Mouse (Mus musculus) kidney, postnatal 10 days (tissue): Measurements from ENCODE around the gene Capn7.

Experiments
- DNase-seq: peaks from one replicate; pipeline ENCODE4 v3.0.0; 2021; ENCODE audit warnings: mixed read lengths

Capn7 gene

DNA sequence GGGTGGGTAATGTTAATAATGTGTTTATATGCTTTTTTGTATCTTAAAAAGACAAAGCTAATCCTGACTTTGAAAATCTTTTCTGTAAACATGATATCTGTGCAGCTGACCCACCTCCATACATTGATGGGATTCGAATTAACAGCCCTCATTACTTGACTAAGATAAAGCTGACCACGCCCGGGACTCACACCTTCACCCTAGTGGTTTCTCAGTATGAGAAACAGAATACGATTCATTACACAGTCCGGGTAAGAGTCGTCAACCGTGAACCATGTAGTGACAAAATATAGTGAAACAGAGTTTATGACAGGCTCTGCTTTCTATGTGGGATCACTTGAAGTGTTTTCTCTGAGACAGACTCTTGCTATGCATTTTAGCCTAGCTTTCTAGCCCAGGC is 31.5 kb downstream of the Capn7 start:
- no peak for DNase-seq

DNA sequence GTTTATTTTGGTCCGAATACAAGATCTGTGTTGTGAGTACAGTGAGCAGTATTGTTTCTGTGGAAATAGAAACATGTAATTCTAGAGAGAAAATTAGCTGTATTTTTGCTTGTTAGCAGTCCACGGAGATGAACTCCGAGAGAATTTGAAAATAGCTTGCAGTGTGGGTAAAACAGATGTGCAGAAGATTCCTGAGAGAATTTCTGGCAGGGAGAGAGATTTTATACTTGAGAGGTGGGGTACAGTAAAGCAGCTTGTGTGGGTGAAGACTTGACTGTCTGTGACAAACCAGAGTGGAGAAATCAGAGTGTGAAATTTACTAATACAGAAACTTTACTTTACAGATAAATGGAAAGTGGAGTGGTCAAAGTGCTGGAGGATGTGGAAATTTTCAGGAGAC is 32.9 kb downstream of the Capn7 start:
- no peak for DNase-seq

DNA sequence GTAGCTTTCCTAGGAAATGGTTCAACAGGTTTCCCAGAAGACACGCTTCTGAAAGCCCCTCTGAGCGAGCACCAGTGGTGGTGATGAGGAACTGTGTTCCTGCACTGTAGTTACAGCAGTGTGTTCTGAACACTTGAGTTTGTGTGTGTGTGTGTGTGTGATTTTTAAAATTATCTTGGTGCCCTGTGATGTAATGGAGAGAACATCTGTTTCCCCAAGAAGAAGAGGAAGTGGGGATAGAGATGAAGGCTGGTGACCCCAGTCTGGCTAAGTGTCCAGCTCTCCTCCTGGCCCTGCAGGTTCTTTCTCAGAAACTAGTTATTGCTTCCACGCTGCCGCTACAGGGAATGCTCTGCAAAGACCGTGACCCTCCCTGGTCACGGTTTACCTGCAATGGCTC is 38.0 kb downstream of the Capn7 start:
- DNase-seq: no peak

DNA sequence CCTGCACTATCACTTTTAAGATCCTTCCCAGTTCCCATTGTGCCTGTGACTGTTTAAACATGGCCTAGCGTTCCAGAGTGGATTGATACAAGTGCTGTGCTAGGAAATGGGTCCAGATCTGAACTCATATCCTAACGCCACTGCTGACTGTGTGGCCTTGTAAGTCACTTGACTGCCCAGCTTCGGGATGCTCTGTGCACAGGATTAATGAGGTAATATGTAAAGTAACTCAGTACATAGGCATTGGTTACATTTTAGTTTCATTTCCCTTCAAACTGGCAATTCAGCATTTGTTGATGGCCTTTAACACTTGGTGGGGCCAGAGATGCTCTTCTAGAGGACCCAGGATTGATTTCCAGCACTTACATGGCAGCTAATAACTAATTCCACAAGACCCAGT is 39.9 kb downstream of the Capn7 start:
- DNase-seq: no peak

- DNase-seq: no peak
These were observed 45.8 kb downstream of the Capn7 start for GRCm38 (mm10) chr14:31382276-31382675.

GRCm38 (mm10) chr14:31383470-31384050 is 47.1 kb downstream of the Capn7 start:
- no peak for DNase-seq

DNA sequence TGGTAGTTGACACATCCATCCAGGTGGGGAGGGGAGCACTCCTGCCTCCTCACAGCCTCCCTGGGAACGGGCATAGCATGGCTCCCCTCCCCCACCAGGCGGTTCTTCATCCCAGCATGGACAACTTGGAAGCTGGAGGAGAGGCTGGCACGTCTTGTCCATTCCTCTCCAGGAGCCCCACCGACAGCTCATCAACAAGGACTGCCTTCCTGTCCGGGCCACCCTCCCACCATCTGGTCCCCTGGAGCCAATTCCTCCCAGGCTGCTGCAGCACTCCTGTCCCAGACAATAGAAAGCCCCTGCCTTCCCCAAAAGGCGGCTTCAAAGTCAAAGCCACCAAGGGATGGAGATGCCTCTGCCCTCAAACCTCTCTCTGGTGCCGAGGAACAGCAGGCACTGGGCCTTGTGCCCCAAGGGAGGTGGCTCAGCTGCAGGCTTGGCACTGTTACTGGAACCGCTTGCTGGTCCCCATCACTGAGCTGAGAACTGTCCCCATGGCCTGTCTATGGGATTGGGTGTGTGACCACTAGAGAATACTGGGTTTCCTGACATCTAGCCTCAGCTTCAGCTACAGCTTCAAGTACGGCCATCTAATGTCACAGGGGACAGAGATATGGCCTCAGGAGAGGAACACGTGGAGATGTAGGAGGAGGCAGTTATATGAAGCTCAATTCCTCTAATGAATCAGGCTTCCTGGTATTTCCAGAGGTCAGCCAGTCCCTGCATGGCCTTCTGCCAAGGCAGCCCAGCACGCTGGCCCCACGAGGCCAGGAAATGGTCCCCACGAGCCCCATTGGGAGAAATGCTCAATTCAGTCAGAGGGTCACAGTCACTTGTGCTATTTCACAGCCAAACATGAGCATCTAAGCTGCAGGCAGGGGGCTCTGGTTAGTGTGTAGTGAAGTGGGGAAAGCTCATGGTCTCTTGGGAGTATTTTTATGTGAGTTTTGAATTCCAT is 48.2 kb downstream of the Capn7 start:
- peak; percentile 84 for DNase-seq

DNA sequence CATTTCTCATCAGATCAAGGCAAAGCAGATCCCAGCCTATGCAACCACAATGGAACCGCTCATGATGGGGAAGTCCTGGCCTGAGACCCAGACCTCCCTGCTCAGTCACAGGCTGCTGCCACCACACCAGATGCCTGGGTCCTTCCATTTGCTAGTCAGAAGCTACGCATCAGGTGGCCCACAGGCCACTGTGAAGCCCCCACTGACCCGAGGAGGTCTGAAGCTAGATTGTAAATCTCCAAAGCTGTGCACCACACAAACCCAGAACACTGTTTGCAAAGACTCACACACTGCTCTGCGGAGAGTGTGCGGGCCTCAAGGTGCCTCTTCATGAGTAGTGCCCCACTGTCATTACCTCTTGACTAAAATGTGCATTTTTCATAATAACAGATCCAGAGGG is 49.0 kb downstream of the Capn7 start:
- DNase-seq: no peak

DNA sequence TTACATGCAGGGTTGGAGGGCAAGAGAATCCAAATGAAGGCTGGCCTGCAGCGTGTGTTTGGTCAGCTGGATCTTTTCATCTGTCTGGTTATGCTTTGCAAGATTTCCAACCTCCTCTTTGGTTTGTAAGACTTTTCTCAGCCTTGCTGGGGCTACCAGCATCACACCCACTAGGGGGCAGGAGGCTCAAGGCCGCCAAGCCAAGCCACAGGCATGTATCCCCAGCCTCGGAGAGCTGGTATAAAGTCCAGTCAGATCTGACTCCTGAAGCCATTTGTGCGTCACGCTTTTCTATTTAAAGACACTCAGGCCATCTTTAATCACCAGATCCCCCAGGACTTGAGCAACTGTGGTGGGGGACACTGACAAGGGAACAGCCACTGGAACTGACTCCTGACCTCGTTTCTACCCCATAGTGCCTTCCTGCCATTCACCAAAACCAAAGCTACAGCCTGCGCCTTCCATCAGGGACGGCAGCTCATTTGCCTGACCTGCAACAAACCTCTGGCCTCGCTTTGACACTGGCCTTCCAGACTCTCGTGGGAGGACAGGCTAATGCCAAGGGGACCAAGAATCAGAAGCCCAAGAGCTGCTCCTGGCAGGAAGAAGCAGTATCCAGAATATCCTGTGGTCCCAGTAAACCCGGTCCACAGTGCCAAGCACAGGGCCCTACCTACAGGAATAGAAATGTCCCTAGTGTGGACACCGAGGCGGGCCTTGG is 49.7 kb downstream of the Capn7 start:
- DNase-seq: peak; percentile 93

GRCm38 (mm10) chr14:31387301-31387981 is 51.0 kb downstream of the Capn7 start:
- DNase-seq: peak; percentile 44

- no peak for DNase-seq
These were observed 51.8 kb downstream of the Capn7 start for GRCm38 (mm10) chr14:31388086-31388872.

- no peak for DNase-seq
These were observed 53.1 kb downstream of the Capn7 start for GRCm38 (mm10) chr14:31389421-31390147.

DNA sequence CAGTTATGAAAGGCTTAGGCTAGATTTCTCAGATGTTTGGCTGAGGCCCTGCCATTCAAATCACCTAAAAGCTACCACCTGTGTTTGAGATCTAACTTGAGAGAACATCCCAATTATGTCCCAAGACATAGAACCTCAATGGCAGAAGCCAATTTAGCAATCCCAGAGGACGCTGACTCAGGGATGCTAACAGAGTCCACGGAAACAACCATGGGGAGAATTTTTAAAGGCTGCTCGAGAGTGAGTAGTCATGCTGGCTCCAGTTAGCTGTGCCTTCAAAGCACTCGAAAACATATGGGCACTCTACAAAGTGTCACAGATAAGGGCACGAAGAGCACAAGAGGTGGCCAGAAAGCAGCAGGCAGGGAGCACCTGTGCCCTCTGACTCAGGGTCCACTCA is 55.9 kb downstream of the Capn7 start:
- no peak for DNase-seq

- no peak for DNase-seq
These were observed 56.6 kb downstream of the Capn7 start for GRCm38 (mm10) chr14:31392873-31393545.

GRCm38 (mm10) chr14:31393546-31393890 is 57.1 kb downstream of the Capn7 start:
- DNase-seq: no peak

DNA sequence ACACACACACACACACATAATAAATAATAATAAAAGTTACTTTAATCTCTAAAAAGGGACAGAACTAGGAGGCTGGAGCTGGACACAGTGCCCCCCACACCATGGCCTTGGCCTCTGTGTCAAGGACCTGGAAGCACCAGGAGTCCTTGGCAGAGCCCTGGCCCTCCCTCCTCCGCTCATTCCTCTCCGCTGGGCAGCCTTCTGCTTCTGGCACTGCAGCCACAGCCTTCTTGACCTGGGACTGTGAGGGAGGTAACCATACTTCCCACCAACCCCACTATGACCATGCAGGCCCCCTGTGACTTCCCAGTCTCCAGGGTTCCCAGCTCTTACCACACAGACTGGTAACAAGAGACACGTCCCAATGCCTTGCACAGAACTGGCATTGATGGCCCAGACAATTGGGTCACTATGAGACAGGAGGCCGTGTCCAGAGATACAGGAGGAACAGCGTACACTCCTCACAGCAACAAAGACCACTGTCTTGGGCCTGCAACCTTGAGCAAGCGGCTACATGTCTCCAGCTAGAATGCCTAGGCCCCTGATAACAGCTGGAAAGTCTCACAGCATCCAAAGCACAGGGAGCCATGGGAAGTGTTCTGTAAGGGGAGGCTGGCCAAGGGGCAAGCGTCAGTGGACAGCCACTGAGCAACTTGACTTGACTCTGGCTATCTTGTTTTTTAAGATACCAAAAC is 57.6 kb downstream of the Capn7 start:
- peak; percentile 58 for DNase-seq

GRCm38 (mm10) chr14:31394822-31395532 is 58.5 kb downstream of the Capn7 start:
- DNase-seq: no peak

GRCm38 (mm10) chr14:31395629-31396199 is 59.3 kb downstream of the Capn7 start:
- DNase-seq: no peak

DNA sequence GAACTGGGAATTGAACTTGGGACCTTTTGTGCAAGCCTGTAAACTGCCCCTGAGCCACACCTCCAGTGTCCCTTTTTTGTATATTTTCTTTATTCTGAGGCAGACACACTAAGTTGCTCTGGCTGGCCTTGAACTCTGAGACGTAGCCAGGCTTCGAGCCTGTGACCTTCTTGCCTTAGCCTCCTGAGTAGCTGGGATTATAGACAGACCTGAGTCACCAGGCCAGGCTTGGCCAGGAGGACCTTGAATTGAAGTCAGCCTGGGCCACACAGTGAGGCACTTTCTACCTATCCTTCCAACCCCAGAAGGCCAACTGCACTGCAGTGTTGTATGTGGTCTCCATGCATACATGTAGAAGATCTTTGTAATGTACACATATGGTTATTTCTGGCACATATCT is 60.0 kb downstream of the Capn7 start:
- no peak for DNase-seq
